Mouse (Mus musculus) layer of hippocampus, adult 6 months (tissue): ENCODE measurements around the gene Prl7b1. TPM values are rescaled to one million over a fixed set of nuclear protein-coding genes. Genes with fewer than 3 reads are reported as not detected.

Experiments used
- long read RNA-seq, 2 experiments: library from polyadenylated mRNA; unstranded; transcript quantifications; one replicate each; pipeline ENCODE4 v2.0.0; 2019 to 2020
- polyA plus RNA-seq: library from polyadenylated mRNA; unstranded; fragments of <200 nt; fragmentation: Nextera tagmentation; gene quantifications from 2 replicates; pipeline ENCODE4 v1.2.3, GENCODE M21; 2021

Prl7b1 gene
- not detected in 2 replicates for polyA plus RNA-seq
- long read RNA-seq, experiment 1 = 0 reads
- long read RNA-seq, experiment 2 = 0 reads

DNA sequence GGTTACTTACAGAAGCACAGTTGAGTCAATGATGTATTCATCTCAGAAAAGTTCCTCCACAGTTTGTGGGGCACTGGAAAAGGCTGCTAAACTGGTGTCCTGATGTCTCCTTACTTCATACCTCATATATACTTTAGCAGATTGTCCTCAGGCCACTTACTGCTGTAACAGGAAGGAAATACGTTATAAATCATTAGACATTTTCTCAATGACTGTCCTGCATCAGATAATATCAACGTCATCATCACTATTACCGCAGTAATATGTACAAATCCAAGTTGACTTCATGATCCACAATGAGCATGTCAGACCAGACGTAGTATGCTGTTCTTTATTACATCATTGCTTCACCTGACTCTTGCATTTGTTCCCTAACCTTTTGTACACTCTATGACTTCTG lies at the start of gene Prl7b1:
Prl7b1 (minus strand) TSS at position 101 of the 400 bp plus-strand sequence.

DNA sequence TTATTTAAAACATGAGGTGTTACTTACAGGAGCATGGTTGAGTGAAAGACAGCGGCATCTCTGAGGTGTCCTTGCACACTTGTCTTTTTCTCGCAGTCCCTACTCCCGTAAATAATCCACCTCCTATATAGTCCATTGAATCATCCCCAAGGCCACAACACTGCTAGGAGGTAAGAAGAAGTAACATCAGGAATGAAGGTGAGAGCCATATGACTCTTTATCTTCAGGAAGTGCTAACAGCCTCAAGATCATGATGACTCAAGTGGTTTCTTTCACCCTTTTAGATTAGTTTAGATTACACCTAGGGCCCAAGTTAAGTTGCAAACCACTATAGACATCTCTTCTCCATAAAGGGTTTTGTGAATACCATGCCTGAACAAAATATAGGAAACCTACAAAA lies 32.0 kb upstream of the Prl7b1 start, which contains the start of gene Prl7a1:
Prl7a1 (minus strand) TSS at position 101 of the 400 bp plus-strand sequence.

DNA sequence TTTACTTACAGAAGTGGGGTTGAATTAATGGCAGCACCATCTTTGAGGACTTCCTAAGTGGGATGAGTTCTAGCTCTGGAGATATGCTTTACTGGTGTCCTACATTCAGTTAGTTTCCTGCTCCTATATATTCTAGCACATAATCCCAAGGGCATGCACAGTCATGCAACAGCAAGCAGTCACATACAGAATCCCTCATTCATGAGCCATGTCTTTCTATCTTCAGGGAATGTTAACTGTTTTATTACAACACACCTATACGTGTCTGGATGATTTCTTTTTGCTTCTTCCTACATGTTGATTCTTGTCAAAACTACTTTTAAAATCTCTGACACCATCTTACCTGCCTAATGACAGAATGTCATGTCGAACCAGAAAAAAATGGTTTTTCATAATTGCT lies 28.3 kb downstream of the Prl7b1 start, which contains the start of gene Prl8a1:
Prl8a1 (minus strand) TSS at position 101 of the 400 bp plus-strand sequence.

GRCm38 (mm10) chr13:27564506-27564905 lies 45.9 kb downstream of the Prl7b1 start, which contains the start of gene Prl8a9:
TSS of gene Prl8a9 (minus strand) at chr13:27564606.

Other genes starting within 250 kb of the Prl7b1 start
- not detected in 2 replicates for gene Prl2b1, start 219.7 kb downstream of the Prl7b1 start, polyA plus RNA-seq
- not detected in 2 replicates for gene Prl8a6, start 171.9 kb downstream of the Prl7b1 start, polyA plus RNA-seq
- not detected in 2 replicates for gene Prl8a8, start 97.4 kb downstream of the Prl7b1 start, polyA plus RNA-seq
- gene Prl8a9, start 46.0 kb downstream of the Prl7b1 start, polyA plus RNA-seq = not detected in 2 replicates
- gene Prl8a1, start 28.4 kb downstream of the Prl7b1 start, polyA plus RNA-seq = not detected in 2 replicates
- not detected in 2 replicates for gene Prl7a1, start 31.9 kb upstream of the Prl7b1 start, polyA plus RNA-seq
- not detected in 2 replicates for gene Prl7a2, start 57.5 kb upstream of the Prl7b1 start, polyA plus RNA-seq
- gene Prl7d1, start 106.2 kb upstream of the Prl7b1 start, polyA plus RNA-seq = not detected in 2 replicates
- gene Prl7c1, start 170.2 kb upstream of the Prl7b1 start, polyA plus RNA-seq = not detected in 2 replicates
- gene Prl2a1, start 191.1 kb upstream of the Prl7b1 start, polyA plus RNA-seq = not detected in 2 replicates
- gene Prl2c1, start 238.8 kb upstream of the Prl7b1 start, polyA plus RNA-seq = not detected in 2 replicates